8 mouse cellular contexts compared by ENCODE assay signal in the genomic region with DNA sequence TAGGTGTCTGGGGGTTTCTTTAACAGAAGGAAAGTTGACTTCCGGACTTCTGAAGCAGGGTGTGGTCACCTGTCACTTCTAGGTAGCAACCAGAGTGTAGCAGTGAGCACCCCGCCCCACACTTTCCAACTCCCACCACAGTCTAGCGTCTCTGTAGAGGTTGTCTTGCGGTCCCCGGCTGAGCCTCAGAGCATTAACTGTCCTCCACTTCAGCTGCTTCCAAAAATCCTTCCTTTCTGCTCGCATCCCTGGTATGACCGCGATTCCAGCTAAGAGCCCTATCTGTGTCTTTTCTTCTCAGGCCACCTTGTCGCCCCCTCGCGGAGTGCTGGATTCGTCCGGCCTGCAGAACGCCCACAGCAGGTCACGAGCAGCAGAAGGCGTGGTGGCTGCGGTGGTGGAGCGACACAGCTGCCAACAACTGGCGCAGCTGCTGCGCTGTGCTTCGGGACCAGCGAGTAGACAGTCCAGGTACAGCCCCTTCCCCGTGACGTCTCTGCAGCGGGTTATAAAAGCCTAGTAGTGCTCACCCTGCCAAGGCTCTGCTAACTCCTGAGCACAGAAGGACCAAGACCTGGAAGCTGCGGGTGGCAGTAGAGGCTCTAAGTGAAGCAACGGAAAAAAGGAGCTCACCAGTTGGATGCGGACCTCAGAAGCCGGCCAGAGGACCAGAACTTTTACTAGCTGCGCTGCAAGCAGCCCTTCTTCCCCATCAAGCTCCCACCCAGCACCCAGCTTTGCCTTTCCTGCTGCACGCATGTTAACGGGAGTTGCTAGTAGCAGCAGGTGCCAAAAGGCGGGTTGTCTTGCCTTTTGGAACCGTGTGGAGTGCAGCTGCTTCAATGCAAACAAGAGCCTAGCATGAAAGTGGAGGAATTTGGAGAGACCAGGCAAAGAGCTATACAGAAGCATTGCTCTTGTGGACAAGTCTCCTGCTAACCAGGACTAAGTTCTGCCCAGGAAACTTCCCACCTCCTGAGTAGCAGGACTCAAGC. TPM values are rescaled to one million over a fixed set of nuclear protein-coding genes. Genes with fewer than 3 reads are reported as not detected.
DNase-seq lines count a peak whose midpoint lies in the region; ATAC-seq lines count a peak whose summit lies in the region.

No protein-coding gene starts in this region.

- peaks cover 6% of the 10 kb centered on the region for H3K4me1 ChIP-seq in heart, embryonic 11.5 days (ENCODE audit: control insufficient read depth, insufficient read depth, low read length)
- peaks cover 20% of the 10 kb centered on the region for H3K4me1 ChIP-seq in embryonic facial prominence, embryonic 15.5 days
- peaks cover 24% of the 10 kb centered on the region for H3K4me1 ChIP-seq in hindbrain, embryonic 16.5 days (ENCODE audit: control insufficient read depth, insufficient read depth, low read depth, low read length)
- peaks cover 22% of the 10 kb centered on the region for H3K4me1 ChIP-seq in lung, embryonic 15.5 days

- ATAC-seq in heart, embryonic 11.5 days (replicated peaks; ENCODE audit: insufficient number of reproducible peaks, low FRiP score, low TSS enrichment), result peak; percentile 56; the same call in 1 of the 2 replicates
- ATAC-seq in embryonic facial prominence, embryonic 15.5 days (ENCODE audit: insufficient number of reproducible peaks, low FRiP score, low TSS enrichment, low read depth), result peak; percentile 69; the same call in 1 of the 2 replicates
- ATAC-seq in hindbrain, embryonic 16.5 days, result peak; percentile 68
- peak; percentile 43; the same call in 1 of the 2 replicates for ATAC-seq in lung, embryonic 15.5 days (ENCODE audit: borderline replicate concordance, extremely low read depth, low FRiP score, low TSS enrichment)

- no peak for DNase-seq in heart, postnatal 36 days
- peak; percentile 57 for DNase-seq in R1 (ENCODE audit: low read depth, low spot score)
- peak; percentile 23 to 47 for DNase-seq in right cerebral cortex, adult 2 months (ENCODE audit: low spot score in 2 of 2)
- no peak for DNase-seq in urinary bladder, postnatal 4 days (ENCODE audit: low spot score in 2 of 2)

- H3K36me3 ChIP-seq in heart, embryonic 11.5 days (ENCODE audit: control insufficient read depth, insufficient read depth, low read length), result no peaks in the 10 kb centered on the region
- no peaks in the 10 kb centered on the region for H3K36me3 ChIP-seq in embryonic facial prominence, embryonic 15.5 days
- no peaks in the 10 kb centered on the region for H3K36me3 ChIP-seq in hindbrain, embryonic 16.5 days (ENCODE audit: control insufficient read depth, insufficient read depth, low read length)
- H3K36me3 ChIP-seq in lung, embryonic 15.5 days, result no peaks in the 10 kb centered on the region

- no peak overlapping the region for H3K9ac ChIP-seq in heart, embryonic 11.5 days (ENCODE audit: low read depth, low read length)
- H3K9ac ChIP-seq in embryonic facial prominence, embryonic 15.5 days, result no peak overlapping the region
- H3K9ac ChIP-seq in hindbrain, embryonic 16.5 days (ENCODE audit: low read depth, low read length), result peak overlapping the region; percentile 60
- no peak overlapping the region for H3K9ac ChIP-seq in lung, embryonic 15.5 days

- peak overlapping the region; percentile 32 for H3K4me3 ChIP-seq in heart, embryonic 11.5 days (ENCODE audit: low read depth, low read length)
- H3K4me3 ChIP-seq in embryonic facial prominence, embryonic 15.5 days (replicated peaks), result peak overlapping the region; percentile 35
- H3K4me3 ChIP-seq in hindbrain, embryonic 16.5 days (ENCODE audit: low read length), result peak overlapping the region; percentile 42
- H3K4me3 ChIP-seq in lung, embryonic 15.5 days, result peak overlapping the region; percentile 32

- H3K9me3 ChIP-seq in heart, embryonic 11.5 days (replicated peaks; ENCODE audit: control insufficient read depth, low read length), result no peaks in the 10 kb centered on the region
- no peaks in the 10 kb centered on the region for H3K9me3 ChIP-seq in embryonic facial prominence, embryonic 15.5 days (replicated peaks)
- no peaks in the 10 kb centered on the region for H3K9me3 ChIP-seq in hindbrain, embryonic 16.5 days (ENCODE audit: control insufficient read depth, low read length)
- no peaks in the 10 kb centered on the region for H3K9me3 ChIP-seq in lung, embryonic 15.5 days

- intact Hi-C loops in heart, postnatal 36 days (cut with DNase I), result no loop called here

- peaks cover 48% of the 10 kb centered on the region for H3K27me3 ChIP-seq in heart, embryonic 11.5 days (ENCODE audit: control insufficient read depth, insufficient read depth, low read length)
- peaks cover 48% of the 10 kb centered on the region for H3K27me3 ChIP-seq in embryonic facial prominence, embryonic 15.5 days
- peaks cover 9% of the 10 kb centered on the region; the same call in 1 of the 2 replicates for H3K27me3 ChIP-seq in hindbrain, embryonic 16.5 days (replicated peaks; ENCODE audit: control insufficient read depth, insufficient read depth, low read length)
- H3K27me3 ChIP-seq in lung, embryonic 15.5 days, result peaks cover 42% of the 10 kb centered on the region

- peak overlapping the region; percentile 75 for H3K4me2 ChIP-seq in heart, embryonic 11.5 days
- peak overlapping the region; percentile 56 for H3K4me2 ChIP-seq in embryonic facial prominence, embryonic 15.5 days (replicated peaks)
- peak overlapping the region; percentile 71 for H3K4me2 ChIP-seq in hindbrain, embryonic 16.5 days (ENCODE audit: low read length)
- peak overlapping the region; percentile 63 for H3K4me2 ChIP-seq in lung, embryonic 15.5 days

- no peak overlapping the region for H3K27ac ChIP-seq in heart, embryonic 11.5 days (ENCODE audit: low read depth, low read length)
- no peak overlapping the region for H3K27ac ChIP-seq in embryonic facial prominence, embryonic 15.5 days (replicated peaks)
- H3K27ac ChIP-seq in hindbrain, embryonic 16.5 days (ENCODE audit: low read depth, low read length), result peak overlapping the region; percentile 66
- H3K27ac ChIP-seq in lung, embryonic 15.5 days, result peak overlapping the region; percentile 23; the same call in 1 of the 2 replicates

- 2% methylated on average over 34 of the region's 34 CpGs for WGBS in heart, embryonic 11.5 days (ENCODE audit: insufficient replicate concordance)
- 2% methylated on average over 34 of the region's 34 CpGs for WGBS in embryonic facial prominence, embryonic 15.5 days
- WGBS in hindbrain, embryonic 16.5 days, result 2% methylated on average over 34 of the region's 34 CpGs
- WGBS in lung, embryonic 15.5 days, result 2% methylated on average over 34 of the region's 34 CpGs

RNA-seq across cellular contexts. Expression of a gene that starts 0.7 kb away (rescaled TPM):
- 0.18 and 0.39 TPM in 2 replicates for polyA plus RNA-seq in heart, embryonic 11.5 days (2014; fragmentation: Nextera tagmentation; extraction: Ambion mirVana)
- total RNA-seq in heart, postnatal 36 days (2021), result not detected
- polyA plus RNA-seq in embryonic facial prominence, embryonic 15.5 days (2015; fragmentation: Nextera tagmentation; extraction: Ambion mirVana), result 0.67 and 0.71 TPM in 2 replicates
- 3.9 and 5.8 TPM in 2 replicates for polyA plus RNA-seq in hindbrain, embryonic 16.5 days (2015; fragmentation: Nextera tagmentation; extraction: Ambion mirVana)
- polyA plus RNA-seq in lung, embryonic 15.5 days (2015; fragmentation: Nextera tagmentation; extraction: Ambion mirVana), result 0.65 and 0.66 TPM in 2 replicates

Comparison
In these comparisons a context has a peak if more than half of its experiments do, and no peak if none do; other contexts are left out.
1. H3K27ac ChIP-seq: peak in hindbrain, embryonic 16.5 days (single experiment) and lung, embryonic 15.5 days (single experiment); none in heart, embryonic 11.5 days (single experiment) and embryonic facial prominence, embryonic 15.5 days (single experiment).
2. DNase-seq: peak in R1 (single experiment) and right cerebral cortex, adult 2 months (2 of 2); none in heart, postnatal 36 days (0 of 2) and urinary bladder, postnatal 4 days (0 of 2).
3. Peak in every context shown above with its lines, with median percentiles within 50 percentile points of each other: ATAC-seq, H3K4me2 ChIP-seq and H3K4me3 ChIP-seq.